Mouse (Mus musculus): Measurements from ENCODE around the gene Depdc1b. TPM values are rescaled to one million over a fixed set of nuclear protein-coding genes. Genes with fewer than 3 reads are reported as not detected.

Gene Depdc1b
- polyA plus RNA-seq, 1 experiment, result 0.82 TPM

DNA sequence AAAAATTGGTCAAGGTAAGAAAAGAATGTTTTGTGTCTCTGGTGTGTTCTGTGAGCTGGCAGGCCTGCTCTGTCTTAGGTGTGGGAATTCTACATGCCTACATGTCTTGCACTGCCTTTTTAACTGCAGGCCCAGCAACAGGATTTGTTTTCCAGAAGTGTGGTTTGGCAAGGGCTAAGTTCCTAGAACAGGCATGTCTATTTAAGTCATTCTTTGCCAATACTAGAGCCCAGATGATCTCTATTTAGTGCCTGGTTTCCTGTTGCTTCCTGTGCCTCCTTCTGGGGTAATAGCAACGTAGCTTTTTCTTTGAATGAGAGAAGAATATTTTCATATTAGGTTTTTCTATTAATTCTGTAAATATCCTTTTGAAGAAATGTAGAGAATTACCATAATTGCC lies 39.6 kb upstream of the Depdc1b start:
- 50% methylated on average over 1 of the region's 1 CpGs for WGBS
- H3K36me3 ChIP-seq (ENCODE audit: control insufficient read depth, insufficient read depth, low read length), result peaks cover 19% of the 10 kb centered on the region
- no peak overlapping the region for H3K4me3 ChIP-seq (ENCODE audit: low read depth, low read length)
- TF ChIP-seq POLR2A (IDR thresholded peaks at IDR 0.05; ENCODE audit: low read depth, low read length) (no peak), CTCF (IDR thresholded peaks at IDR 0.05; ENCODE audit: extremely low read depth, insufficient read length, insufficient replicate concordance, low read depth, low read length) (no peak)
- peaks cover 4% of the 10 kb centered on the region for H3K4me1 ChIP-seq (ENCODE audit: control insufficient read depth, insufficient read depth, insufficient read length, low read length)
- H3K27me3 ChIP-seq (ENCODE audit: control insufficient read depth, insufficient read depth, low read length), result no peaks in the 10 kb centered on the region
- no peak overlapping the region for H3K27ac ChIP-seq (ENCODE audit: insufficient read depth, low read depth, low read length)

GRCm38 (mm10) chr13:108277320-108277719 lies 38.8 kb upstream of the Depdc1b start:
- Histone ChIP-seq H3K27ac (ENCODE audit: insufficient read depth, low read depth, low read length) (no peak overlapping the region), H3K4me1 (ENCODE audit: control insufficient read depth, insufficient read depth, insufficient read length, low read length) (no peaks in the 10 kb centered on the region; the same call in 1 of the 2 replicates), H3K36me3 (ENCODE audit: control insufficient read depth, insufficient read depth, low read length) (peaks cover 24% of the 10 kb centered on the region), H3K27me3 (ENCODE audit: control insufficient read depth, insufficient read depth, low read length) (no peaks in the 10 kb centered on the region), H3K4me3 (ENCODE audit: low read depth, low read length) (no peak overlapping the region)
- 93% methylated on average over 7 of the region's 7 CpGs for WGBS
- TF ChIP-seq POLR2A (IDR thresholded peaks at IDR 0.05; ENCODE audit: low read depth, low read length) (no peak), CTCF (IDR thresholded peaks at IDR 0.05; ENCODE audit: extremely low read depth, insufficient read length, insufficient replicate concordance, low read depth, low read length) (no peak)

DNA sequence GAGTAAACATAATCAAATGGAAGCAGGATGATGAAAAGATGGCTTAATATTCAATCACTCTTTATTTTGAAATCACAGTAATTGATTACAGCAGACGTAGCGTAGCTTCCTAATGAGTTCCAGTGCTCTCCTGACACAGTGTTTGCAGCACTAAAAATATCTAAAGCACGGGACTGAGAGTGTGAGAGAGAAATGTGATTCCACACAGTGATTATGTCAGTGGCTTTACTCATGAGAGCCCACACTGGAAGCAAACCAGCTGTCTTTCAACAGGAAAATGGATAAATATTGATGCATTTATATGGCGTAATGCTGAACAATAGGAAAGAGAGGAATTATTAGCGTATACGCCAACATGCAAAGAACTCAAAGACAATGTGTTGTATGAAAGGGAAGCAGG lies 37.5 kb upstream of the Depdc1b start:
- no peak overlapping the region for H3K27ac ChIP-seq (ENCODE audit: insufficient read depth, low read depth, low read length)
- peaks cover 28% of the 10 kb centered on the region for H3K36me3 ChIP-seq (ENCODE audit: control insufficient read depth, insufficient read depth, low read length)
- TF ChIP-seq POLR2A (IDR thresholded peaks at IDR 0.05; ENCODE audit: low read depth, low read length), result no peak
- TF ChIP-seq CTCF (IDR thresholded peaks at IDR 0.05; ENCODE audit: extremely low read depth, insufficient read length, insufficient replicate concordance, low read depth, low read length), result no peak
- 87% methylated on average over 6 of the region's 6 CpGs for WGBS
- H3K27me3 ChIP-seq (ENCODE audit: control insufficient read depth, insufficient read depth, low read length), result no peaks in the 10 kb centered on the region
- H3K4me1 ChIP-seq (ENCODE audit: control insufficient read depth, insufficient read depth, insufficient read length, low read length), result no peaks in the 10 kb centered on the region
- no peak overlapping the region for H3K4me3 ChIP-seq (ENCODE audit: low read depth, low read length)

- WGBS, result 93% methylated on average over 2 of the region's 2 CpGs
- H3K4me1 ChIP-seq (ENCODE audit: control insufficient read depth, insufficient read depth, insufficient read length, low read length), result no peaks in the 10 kb centered on the region
- no peak overlapping the region for H3K4me3 ChIP-seq (ENCODE audit: low read depth, low read length)
- TF ChIP-seq POLR2A (IDR thresholded peaks at IDR 0.05; ENCODE audit: low read depth, low read length) (no peak), CTCF (IDR thresholded peaks at IDR 0.05; ENCODE audit: extremely low read depth, insufficient read length, insufficient replicate concordance, low read depth, low read length) (no peak)
- no peaks in the 10 kb centered on the region for H3K27me3 ChIP-seq (ENCODE audit: control insufficient read depth, insufficient read depth, low read length)
- no peak overlapping the region for H3K27ac ChIP-seq (ENCODE audit: insufficient read depth, low read depth, low read length)
- peaks cover 24% of the 10 kb centered on the region for H3K36me3 ChIP-seq (ENCODE audit: control insufficient read depth, insufficient read depth, low read length)
Observed at GRCm38 (mm10) chr13:108284312-108284711, 31.8 kb upstream of the Depdc1b start.

DNA sequence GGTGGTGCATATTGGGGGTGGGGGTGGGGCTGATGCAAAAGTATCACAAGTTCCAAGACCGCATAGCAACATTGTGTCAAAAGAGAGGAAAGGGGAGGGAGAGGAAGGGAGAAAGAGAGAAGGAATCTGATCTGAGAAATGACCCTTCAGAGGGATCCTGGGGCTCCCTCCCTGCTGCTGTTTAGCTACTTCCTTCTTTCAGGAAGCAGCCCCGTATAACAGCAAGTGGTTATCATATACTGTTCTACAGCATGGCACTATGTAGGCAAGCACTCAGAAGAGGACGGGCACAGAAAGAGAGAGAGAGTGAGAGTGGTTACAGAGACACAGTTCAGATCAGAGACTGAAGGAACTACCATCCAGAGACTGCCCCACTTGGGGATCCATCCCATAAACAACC lies 28.2 kb upstream of the Depdc1b start:
- Histone ChIP-seq H3K36me3 (ENCODE audit: control insufficient read depth, insufficient read depth, low read length) (peaks cover 7% of the 10 kb centered on the region), H3K27ac (ENCODE audit: insufficient read depth, low read depth, low read length) (no peak overlapping the region), H3K4me3 (ENCODE audit: low read depth, low read length) (no peak overlapping the region), H3K4me1 (ENCODE audit: control insufficient read depth, insufficient read depth, insufficient read length, low read length) (no peaks in the 10 kb centered on the region; the same call in 1 of the 2 replicates), H3K27me3 (ENCODE audit: control insufficient read depth, insufficient read depth, low read length) (no peaks in the 10 kb centered on the region)
- 66% methylated on average over 3 of the region's 3 CpGs for WGBS
- TF ChIP-seq CTCF (IDR thresholded peaks at IDR 0.05; ENCODE audit: extremely low read depth, insufficient read length, insufficient replicate concordance, low read depth, low read length), result no peak
- TF ChIP-seq POLR2A (IDR thresholded peaks at IDR 0.05; ENCODE audit: low read depth, low read length), result no peak

- 0 out of 2 replicates have a peak, but pooled peaks cover 1% of the 10 kb centered on the region for H3K36me3 ChIP-seq (ENCODE audit: control insufficient read depth, insufficient read depth, low read length)
- TF ChIP-seq CTCF (IDR thresholded peaks at IDR 0.05; ENCODE audit: extremely low read depth, insufficient read length, insufficient replicate concordance, low read depth, low read length), result no peak
- TF ChIP-seq POLR2A (IDR thresholded peaks at IDR 0.05; ENCODE audit: low read depth, low read length), result no peak
- no peak overlapping the region for H3K27ac ChIP-seq (ENCODE audit: insufficient read depth, low read depth, low read length)
- no peak overlapping the region for H3K4me3 ChIP-seq (ENCODE audit: low read depth, low read length)
- H3K4me1 ChIP-seq (ENCODE audit: control insufficient read depth, insufficient read depth, insufficient read length, low read length), result no peaks in the 10 kb centered on the region; the same call in 1 of the 2 replicates
- WGBS, result 61% methylated on average over 3 of the region's 3 CpGs
- H3K27me3 ChIP-seq (ENCODE audit: control insufficient read depth, insufficient read depth, low read length), result no peaks in the 10 kb centered on the region
Observed at GRCm38 (mm10) chr13:108289436-108289835, 26.7 kb upstream of the Depdc1b start.

GRCm38 (mm10) chr13:108290314-108290713 lies 25.8 kb upstream of the Depdc1b start:
- no peaks in the 10 kb centered on the region; the same call in 1 of the 2 replicates for H3K4me1 ChIP-seq (ENCODE audit: control insufficient read depth, insufficient read depth, insufficient read length, low read length)
- no peaks in the 10 kb centered on the region for H3K36me3 ChIP-seq (ENCODE audit: control insufficient read depth, insufficient read depth, low read length)
- TF ChIP-seq POLR2A (IDR thresholded peaks at IDR 0.05; ENCODE audit: low read depth, low read length), result no peak
- no peak for TF ChIP-seq CTCF (IDR thresholded peaks at IDR 0.05; ENCODE audit: extremely low read depth, insufficient read length, insufficient replicate concordance, low read depth, low read length)
- H3K27me3 ChIP-seq (ENCODE audit: control insufficient read depth, insufficient read depth, low read length), result no peaks in the 10 kb centered on the region
- H3K27ac ChIP-seq (ENCODE audit: insufficient read depth, low read depth, low read length), result no peak overlapping the region
- H3K4me3 ChIP-seq (ENCODE audit: low read depth, low read length), result no peak overlapping the region
- 73% methylated on average over 4 of the region's 4 CpGs for WGBS

All from small intestine, adult 2 months (tissue).